Mouse (Mus musculus): Measurements from ENCODE around the gene Serpina3n.

Serpina3n gene

DNA sequence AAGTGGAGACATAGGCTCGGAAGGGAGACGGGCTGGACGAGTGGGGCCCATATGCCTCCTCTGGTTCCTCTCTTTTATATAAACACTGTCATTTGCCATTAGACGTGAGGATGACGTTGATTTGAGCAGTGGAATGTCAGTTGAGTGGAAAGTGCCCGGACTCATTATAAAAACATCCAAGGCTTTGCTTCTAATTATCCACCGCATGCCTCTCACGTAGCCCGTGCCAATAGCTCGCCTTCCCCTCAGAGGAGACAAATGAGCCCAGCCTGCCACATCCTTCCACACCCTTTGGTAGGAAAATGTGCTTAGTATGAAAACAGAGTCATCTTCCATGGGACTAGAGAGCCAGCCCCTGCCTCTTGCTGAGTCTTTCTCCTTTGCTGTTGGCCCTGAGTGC lies 24.8 kb downstream of the Serpina3n start:
- in situ Hi-C loops (cut with MboI; ENCODE audit: low sequenced_read_pairs), result loop anchor here (25.0 kb wide), 1 partner anchor 506 kb away; no protein-coding TSS in a partner anchor

DNA sequence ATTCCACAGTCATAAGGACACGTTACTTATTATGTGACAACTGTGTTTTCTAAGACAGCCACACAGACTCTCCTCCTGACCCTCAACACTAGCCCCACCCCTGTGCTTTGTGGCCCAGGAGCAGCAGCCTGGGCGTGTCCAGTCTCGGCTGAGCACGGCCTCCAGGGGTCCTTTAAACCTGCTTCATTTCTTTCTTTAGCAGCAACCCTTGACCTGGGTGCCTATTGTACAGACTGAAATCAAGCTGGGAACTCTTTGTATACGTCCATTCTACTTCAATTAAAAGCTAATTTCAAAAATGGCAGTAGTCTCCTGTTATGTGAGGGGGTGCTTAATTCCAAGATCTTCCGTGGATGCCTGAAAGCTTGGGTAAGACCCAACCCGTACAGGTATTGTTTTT lies 26.7 kb downstream of the Serpina3n start:
- in situ Hi-C loops (cut with MboI; ENCODE audit: low sequenced_read_pairs), result loop anchor here (25.0 kb wide), 1 partner anchor 504 kb away; no protein-coding TSS in a partner anchor

DNA sequence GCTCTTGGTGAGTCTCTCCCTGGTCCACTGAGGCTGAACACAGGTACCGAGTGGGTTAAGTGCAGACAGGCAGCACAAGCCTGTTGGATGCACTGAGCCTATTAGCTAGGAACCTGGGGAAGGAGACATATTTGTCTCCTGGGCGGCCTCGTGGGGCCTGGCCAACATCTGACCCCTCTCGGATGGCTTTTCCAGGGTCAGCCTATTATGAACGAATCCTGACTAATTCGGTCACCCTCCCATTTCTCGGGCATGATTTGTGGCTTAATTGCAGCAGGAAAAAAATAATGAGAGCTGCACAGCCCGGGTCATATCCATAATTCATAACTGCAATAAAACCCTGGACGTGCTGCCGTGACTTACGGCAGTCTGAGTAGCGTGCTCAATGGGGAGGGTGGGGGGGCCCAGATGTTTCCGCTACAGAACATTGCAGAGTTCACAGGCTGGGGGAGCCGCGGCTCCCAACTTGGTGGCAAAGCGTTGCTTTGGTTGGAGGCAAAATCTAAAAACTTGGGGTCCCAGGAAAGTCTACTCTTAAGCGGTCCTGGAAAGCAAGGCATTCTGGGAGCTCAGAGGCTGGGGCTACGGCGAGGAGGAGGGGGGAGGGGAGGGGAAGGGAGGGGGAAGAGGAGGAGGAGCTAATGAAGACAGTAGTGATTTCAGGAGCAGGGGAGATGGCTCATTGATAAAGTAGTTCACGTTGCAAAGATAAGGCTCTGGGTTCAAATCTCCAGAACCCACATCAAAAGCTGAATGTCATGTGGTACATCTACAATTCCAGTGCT lies 27.6 kb downstream of the Serpina3n start:
- in situ Hi-C loops (cut with MboI; ENCODE audit: low sequenced_read_pairs), result loop anchor here (25.0 kb wide), 1 partner anchor 503 kb away; no protein-coding TSS in a partner anchor

DNA sequence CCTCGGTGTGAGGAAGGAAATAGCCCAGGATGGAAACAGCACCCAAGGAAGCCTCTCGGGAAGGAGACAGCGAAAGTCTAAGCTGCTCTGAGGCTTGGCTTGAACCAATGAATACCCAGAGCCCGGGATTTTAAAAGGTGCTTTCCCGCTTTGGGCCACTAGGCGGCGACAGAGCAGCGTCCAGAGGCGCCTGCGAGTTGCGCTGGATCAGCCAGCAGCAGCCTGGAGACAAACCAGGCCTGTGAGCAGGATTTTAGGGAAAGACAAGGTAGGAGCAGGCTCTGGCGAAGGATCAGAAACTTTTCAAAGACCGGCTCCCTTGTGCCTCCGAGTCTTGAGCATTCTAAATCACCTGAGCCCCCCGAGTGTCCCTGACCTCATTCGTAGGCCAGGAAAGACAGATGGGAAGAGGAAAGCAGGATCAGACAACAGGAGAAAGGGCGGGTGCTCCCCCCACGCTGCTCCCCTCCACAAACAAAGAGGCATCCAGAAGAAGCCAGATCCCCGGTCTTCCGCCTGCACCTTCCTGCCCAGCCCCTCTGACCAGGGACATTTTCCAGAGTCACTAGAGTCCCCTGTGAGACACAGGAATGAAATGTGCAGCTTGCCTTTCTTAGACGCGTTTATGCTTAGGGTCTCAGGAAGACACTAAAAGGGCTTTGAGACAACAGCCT lies 33.7 kb downstream of the Serpina3n start:
- in situ Hi-C loops (cut with MboI; ENCODE audit: low sequenced_read_pairs), result loop anchor here (25.0 kb wide), 1 partner anchor 497 kb away; no protein-coding TSS in a partner anchor

DNA sequence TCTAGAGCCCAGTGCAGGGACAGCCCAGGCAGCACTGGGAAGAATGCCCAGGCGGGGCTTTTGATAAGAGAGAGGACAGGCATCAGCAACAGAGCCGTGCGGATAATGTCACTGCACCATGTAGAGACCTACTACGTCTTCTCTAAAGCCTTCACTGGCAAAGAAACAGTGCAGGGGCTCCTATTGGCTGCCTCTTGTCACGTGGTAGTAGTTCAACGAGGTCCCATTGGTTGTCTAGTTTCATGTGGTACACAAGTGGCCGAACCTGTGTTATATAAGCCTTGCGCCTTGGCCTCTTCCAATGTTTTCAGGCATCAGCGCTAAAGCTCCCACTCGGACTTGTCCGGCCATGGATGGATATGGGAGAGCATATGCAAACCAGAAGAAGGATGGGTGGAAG lies 37.2 kb downstream of the Serpina3n start:
- in situ Hi-C loops (cut with MboI; ENCODE audit: low sequenced_read_pairs), result loop anchor here (25.0 kb wide), 1 partner anchor 494 kb away; no protein-coding TSS in a partner anchor

DNA sequence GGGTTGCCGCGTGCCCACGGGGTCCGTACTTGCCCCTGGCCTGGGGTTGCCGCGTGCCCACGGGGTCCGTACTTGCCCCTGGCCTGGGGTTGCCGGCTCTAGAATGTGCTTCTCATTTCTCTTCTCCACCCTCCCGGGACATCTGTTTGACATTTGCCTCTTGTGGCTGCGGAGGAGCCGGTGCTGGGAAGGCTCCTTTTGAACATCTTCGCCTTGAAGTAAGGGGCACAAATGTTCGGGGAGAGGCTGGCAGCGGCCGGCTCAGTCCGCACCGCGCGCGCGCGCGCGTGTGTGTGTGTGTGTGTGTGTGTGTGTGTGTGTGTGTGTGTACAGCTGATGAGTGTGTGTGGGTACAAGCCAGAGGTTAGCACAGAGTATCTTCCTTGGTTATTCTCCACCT lies 40.5 kb downstream of the Serpina3n start:
- in situ Hi-C loops (cut with MboI; ENCODE audit: low sequenced_read_pairs), result loop anchor here (25.0 kb wide), 1 partner anchor 490 kb away; no protein-coding TSS in a partner anchor

DNA sequence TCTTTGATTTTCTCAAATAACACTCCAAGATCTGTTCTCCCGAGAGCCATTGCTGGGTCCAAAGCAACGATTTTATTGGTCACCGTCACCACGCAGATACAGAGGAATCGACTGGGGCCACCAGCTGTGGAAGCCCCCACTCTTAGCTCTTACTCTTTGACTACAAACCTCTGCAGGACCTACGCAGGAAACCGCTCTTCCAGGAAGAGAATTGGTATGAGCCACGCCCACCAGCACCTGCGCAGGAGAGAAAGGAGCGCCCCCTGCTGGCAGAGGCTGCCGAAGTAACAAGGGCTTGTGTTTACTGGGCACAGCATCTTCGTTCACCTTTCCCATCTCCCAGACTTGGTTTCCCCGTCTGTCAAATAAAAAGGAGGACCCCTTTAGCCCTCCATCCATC lies 41.6 kb downstream of the Serpina3n start:
- in situ Hi-C loops (cut with MboI; ENCODE audit: low sequenced_read_pairs), result loop anchor here (25.0 kb wide), 1 partner anchor 489 kb away; no protein-coding TSS in a partner anchor

DNA sequence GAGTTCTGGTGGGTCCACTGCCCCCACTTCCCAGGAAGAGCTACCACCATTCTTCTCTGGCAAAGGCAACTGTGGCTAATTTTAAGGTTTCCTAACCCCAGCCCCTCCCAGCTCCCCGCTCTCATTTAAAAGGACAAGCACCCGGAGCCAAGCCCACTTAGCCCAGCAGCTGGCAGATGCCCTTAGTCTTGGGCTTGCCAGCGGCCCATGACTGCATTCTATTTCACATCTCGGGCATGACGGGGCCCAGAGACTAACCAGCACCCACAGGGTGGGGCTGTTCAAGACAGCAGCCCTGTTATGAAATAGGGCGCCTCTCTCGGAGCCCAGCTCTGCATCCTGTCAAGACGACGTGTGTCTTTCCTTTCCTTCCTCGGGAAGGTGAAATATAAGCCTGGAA lies 43.7 kb downstream of the Serpina3n start:
- in situ Hi-C loops (cut with MboI; ENCODE audit: low sequenced_read_pairs), result no loop called here

DNA sequence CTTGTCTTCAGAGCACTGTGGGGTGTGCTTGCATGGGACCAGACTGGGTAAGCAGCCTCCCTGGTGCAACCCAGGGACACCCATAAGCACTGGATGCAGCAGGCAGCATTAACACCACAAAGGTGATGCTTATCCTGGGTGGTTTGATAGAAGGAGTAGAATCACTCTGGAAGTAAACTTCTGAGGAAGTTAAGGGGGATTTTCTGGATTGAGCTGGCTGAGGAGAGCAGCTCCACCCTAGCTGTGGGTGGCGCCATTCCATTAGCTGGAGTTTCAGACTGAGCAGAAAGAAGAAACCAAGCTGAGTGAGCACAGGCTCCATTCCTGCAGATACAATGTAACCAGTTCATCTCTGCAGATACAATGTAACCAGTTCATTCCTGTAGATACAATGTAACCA lies 46.5 kb downstream of the Serpina3n start:
- in situ Hi-C loops (cut with MboI; ENCODE audit: low sequenced_read_pairs), result no loop called here

DNA sequence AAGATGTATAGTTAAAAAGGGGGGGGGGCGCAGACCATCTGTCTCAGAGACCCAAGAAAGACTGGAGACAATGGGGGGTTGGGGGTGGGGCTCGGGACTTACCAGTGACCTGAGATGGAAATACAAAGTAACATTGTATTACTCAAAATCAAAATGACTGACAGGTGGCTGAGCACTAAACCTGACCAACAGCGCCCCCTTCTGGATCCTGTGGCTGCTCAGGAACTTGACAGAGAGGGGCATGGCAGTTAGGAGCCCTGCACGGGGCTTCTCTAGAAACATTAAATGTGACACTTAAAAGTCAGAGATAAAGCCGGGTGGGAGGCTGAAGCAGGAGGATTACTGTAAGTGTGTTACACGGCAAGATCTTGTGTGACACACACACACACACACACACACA lies 52.8 kb downstream of the Serpina3n start:
- in situ Hi-C loops (cut with MboI; ENCODE audit: low sequenced_read_pairs), result no loop called here

DNA sequence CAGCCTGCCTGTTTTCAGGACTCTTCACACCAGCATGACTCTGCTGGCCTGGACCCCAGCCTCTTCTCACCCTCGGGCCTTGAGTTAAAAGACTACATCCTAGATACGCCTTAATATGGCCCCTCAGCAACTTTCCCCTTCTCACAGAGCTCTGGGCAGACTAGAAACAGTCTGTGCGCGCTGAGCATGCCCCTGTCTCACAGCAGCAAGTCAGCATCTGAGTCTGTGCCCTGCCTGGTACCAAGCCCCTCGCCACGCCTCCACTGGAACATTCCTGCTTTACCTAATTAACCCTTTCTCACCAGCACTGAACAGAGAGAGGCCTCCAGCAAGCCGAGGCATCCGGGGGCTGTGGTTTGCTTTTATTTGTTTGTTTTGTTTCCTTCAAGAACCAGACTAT lies 54.8 kb downstream of the Serpina3n start:
- in situ Hi-C loops (cut with MboI; ENCODE audit: low sequenced_read_pairs), result no loop called here

All from CH12F3 (cell line).